Mouse (Mus musculus): ENCODE data around the gene Ppy.

DNA sequence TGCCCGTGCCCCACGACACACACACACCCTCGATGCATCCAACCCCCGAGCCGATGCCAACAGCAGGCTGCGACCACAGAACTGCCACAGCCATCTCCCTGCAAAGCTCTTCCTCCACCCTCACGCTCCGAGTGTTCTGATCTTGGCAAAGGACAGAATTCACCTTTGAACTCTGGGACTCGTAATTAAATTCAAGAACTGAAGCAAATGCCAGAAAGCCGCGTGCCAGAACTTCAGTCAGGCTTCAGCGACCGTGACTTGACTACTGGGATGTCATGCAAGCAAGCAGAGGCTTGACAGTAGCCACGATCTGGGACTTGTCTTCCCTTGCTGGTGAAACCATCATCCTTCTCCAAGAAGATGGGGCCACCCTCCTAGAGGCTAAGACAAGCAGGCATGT, 27.4 kb downstream of the Ppy start:
- TF ChIP-seq CTCF (IDR thresholded peaks at IDR 0.05; ENCODE audit: low read depth) (no peak), EP300 (IDR thresholded peaks at IDR 0.05; ENCODE audit: low read depth) (no peak)
